Mouse (Mus musculus): ENCODE data around the gene Cdh13. TPM values are rescaled to one million over a fixed set of nuclear protein-coding genes. Genes with fewer than 3 reads are reported as not detected.

Gene Cdh13
- polyA plus RNA-seq, 1 experiment from 2014 or later, result 159 TPM

DNA sequence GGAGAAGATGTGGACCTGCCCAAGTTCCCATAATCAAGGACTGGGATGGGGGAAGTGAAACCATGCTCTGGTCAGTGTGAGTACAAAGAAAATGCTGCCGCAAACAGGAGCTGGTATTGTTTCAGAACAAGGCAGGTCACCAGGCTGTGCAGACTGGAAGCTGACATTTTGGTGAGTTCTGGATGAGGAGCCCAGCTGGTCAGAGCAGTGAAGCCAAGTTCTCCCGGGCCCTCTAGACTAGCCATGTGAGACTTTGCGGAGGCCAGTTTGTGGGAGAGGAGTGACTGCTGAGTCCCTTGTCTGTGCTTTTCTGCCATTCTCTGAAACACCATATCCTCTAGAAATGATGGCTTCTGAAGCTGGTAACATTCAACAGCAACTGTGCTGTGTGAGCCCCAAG, 829.3 kb downstream of the Cdh13 start:
- Histone ChIP-seq H3K4me2 (ENCODE audit: low read length) (no peak overlapping the region), H3K4me1 (ENCODE audit: control insufficient read depth, insufficient read depth, low read length) (peaks cover 10% of the 10 kb centered on the region; the same call in 1 of the 2 replicates), H3K27ac (ENCODE audit: low read length) (no peak overlapping the region; the same call in 1 of the 2 replicates), H3K9me3 (replicated peaks; ENCODE audit: control insufficient read depth, low read length, poor library complexity, severe bottlenecking) (no peaks in the 10 kb centered on the region), H3K27me3 (ENCODE audit: control insufficient read depth, insufficient read depth, low read depth, low read length) (no peaks in the 10 kb centered on the region), H3K9ac (ENCODE audit: low read depth, low read length) (no peak overlapping the region), H3K4me3 (ENCODE audit: low read depth, low read length) (no peak overlapping the region), H3K36me3 (ENCODE audit: control insufficient read depth, insufficient read depth, low read length) (no peaks in the 10 kb centered on the region)
- WGBS, result 90% methylated on average over 3 of the region's 3 CpGs
- no peak for ATAC-seq

DNA sequence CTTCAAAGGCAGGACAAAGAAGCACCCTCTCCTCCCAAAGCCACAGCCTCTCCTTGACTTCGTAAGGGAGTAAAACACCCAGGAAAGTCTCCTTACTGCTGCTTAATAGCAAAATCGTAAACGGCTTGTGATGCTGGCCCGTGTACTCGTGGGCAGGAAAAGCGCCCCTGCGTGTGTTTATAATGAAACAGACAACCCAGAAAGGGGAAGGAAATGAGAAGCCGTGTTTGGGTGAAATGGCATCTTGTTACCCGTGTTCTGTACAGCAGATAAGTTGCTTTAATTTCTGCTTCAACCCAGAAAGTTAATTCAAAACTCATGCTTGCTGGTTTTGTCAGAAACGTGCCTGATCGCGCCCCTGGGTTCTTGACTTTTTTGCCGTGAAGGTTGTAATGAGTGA, 837.7 kb downstream of the Cdh13 start:
- H3K27me3 ChIP-seq (ENCODE audit: control insufficient read depth, insufficient read depth, low read depth, low read length), result no peaks in the 10 kb centered on the region
- no peaks in the 10 kb centered on the region for H3K4me1 ChIP-seq (ENCODE audit: control insufficient read depth, insufficient read depth, low read length)
- no peaks in the 10 kb centered on the region for H3K9me3 ChIP-seq (replicated peaks; ENCODE audit: control insufficient read depth, low read length, poor library complexity, severe bottlenecking)
- H3K4me2 ChIP-seq (ENCODE audit: low read length), result no peak overlapping the region
- WGBS, result 86% methylated on average over 13 of the region's 13 CpGs
- H3K9ac ChIP-seq (ENCODE audit: low read depth, low read length), result no peak overlapping the region
- H3K36me3 ChIP-seq (ENCODE audit: control insufficient read depth, insufficient read depth, low read length), result no peaks in the 10 kb centered on the region
- ATAC-seq, result no peak
- no peak overlapping the region for H3K27ac ChIP-seq (ENCODE audit: low read length)
- no peak overlapping the region for H3K4me3 ChIP-seq (ENCODE audit: low read depth, low read length)

DNA sequence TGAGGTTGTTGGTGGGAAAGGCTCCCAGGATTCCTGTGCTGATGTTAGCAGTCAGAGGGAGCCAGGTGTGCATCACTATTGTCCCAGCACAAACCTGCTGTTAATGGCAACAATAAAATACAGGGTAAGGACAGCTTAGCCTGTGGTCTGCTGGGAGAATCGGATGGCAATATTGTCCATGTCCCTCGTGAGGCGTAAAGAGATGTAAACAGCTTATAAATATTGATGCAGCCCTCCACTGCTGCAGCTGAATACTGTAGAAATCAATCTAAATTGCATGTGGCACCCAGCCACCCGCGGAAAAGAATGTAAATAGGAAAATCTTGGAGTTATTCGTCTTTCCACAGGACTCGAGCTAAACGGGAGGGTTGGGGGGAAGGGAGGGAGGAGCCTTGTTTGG, 844.3 kb downstream of the Cdh13 start:
- Histone ChIP-seq H3K4me2 (ENCODE audit: low read length) (no peak overlapping the region), H3K36me3 (ENCODE audit: control insufficient read depth, insufficient read depth, low read length) (no peaks in the 10 kb centered on the region), H3K9me3 (replicated peaks; ENCODE audit: control insufficient read depth, low read length, poor library complexity, severe bottlenecking) (no peaks in the 10 kb centered on the region), H3K9ac (ENCODE audit: low read depth, low read length) (no peak overlapping the region), H3K27me3 (ENCODE audit: control insufficient read depth, insufficient read depth, low read depth, low read length) (no peaks in the 10 kb centered on the region), H3K4me3 (ENCODE audit: low read depth, low read length) (no peak overlapping the region), H3K27ac (ENCODE audit: low read length) (no peak overlapping the region), H3K4me1 (ENCODE audit: control insufficient read depth, insufficient read depth, low read length) (no peaks in the 10 kb centered on the region)
- ATAC-seq, result no peak
- WGBS, result 39% methylated on average over 8 of the region's 8 CpGs

DNA sequence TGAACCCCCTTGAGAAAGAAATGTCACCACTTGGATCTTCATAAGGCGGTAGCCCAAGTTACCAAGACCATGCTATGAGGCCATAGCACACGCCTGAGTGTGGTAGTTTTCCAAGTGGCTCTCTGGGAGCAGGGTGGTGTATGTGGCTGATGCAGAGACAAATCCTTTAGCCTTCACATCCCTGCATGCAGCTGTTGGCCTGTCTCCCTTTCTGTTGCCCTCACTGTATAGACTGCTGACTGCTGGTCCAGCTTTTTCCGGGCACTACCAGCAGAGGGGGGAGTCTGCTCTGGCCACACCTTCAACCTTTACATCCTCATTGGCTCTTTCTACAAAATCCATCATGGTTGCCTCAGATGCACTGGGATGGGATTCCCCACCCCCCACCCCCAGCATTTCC, 844.7 kb downstream of the Cdh13 start:
- Histone ChIP-seq H3K4me3 (ENCODE audit: low read depth, low read length) (no peak overlapping the region), H3K36me3 (ENCODE audit: control insufficient read depth, insufficient read depth, low read length) (no peaks in the 10 kb centered on the region)

DNA sequence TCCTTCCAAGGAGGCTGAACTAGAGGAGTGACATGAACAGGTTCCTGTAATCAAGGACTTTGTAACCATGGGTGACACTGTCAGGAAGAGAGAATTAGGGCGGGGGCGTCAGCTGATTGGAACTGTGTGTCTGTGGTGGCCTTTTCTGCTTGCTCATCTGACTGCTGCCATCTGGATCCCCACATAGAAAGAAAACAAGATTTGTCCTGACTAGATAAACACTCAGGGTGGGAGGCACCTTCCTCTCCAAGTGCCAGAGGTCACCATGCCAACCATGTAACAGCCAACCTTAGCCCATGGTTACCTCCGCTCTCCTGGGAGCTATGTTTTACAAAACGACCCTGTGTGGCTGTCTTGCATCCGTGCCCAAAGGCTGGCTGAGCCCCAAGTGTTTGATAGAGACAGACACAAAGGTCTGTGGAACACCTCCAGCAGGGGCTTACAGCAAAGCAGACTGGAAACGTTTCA, 873.0 kb downstream of the Cdh13 start:
- Histone ChIP-seq H3K27ac (ENCODE audit: low read length) (no peak overlapping the region), H3K27me3 (ENCODE audit: control insufficient read depth, insufficient read depth, low read depth, low read length) (no peaks in the 10 kb centered on the region), H3K36me3 (ENCODE audit: control insufficient read depth, insufficient read depth, low read length) (no peaks in the 10 kb centered on the region), H3K4me1 (ENCODE audit: control insufficient read depth, insufficient read depth, low read length) (peaks cover 12% of the 10 kb centered on the region), H3K9ac (ENCODE audit: low read depth, low read length) (no peak overlapping the region), H3K9me3 (replicated peaks; ENCODE audit: control insufficient read depth, low read length, poor library complexity, severe bottlenecking) (no peaks in the 10 kb centered on the region), H3K4me2 (ENCODE audit: low read length) (no peak overlapping the region), H3K4me3 (ENCODE audit: low read depth, low read length) (no peak overlapping the region)
- 38% methylated on average over 6 of the region's 6 CpGs for WGBS
- ATAC-seq, result no peak

More for the DNA sequence above, 844.7 kb downstream of the Cdh13 start:
- Histone ChIP-seq H3K27ac (ENCODE audit: low read length) (no peak overlapping the region), H3K4me2 (ENCODE audit: low read length) (no peak overlapping the region), H3K9me3 (replicated peaks; ENCODE audit: control insufficient read depth, low read length, poor library complexity, severe bottlenecking) (no peaks in the 10 kb centered on the region), H3K27me3 (ENCODE audit: control insufficient read depth, insufficient read depth, low read depth, low read length) (no peaks in the 10 kb centered on the region), H3K4me1 (ENCODE audit: control insufficient read depth, insufficient read depth, low read length) (no peaks in the 10 kb centered on the region), H3K9ac (ENCODE audit: low read depth, low read length) (no peak overlapping the region)
- 77% methylated on average over 3 of the region's 3 CpGs for WGBS
- ATAC-seq, result 0 out of 2 replicates have a peak, but pooled peaks have one; percentile 21

DNA sequence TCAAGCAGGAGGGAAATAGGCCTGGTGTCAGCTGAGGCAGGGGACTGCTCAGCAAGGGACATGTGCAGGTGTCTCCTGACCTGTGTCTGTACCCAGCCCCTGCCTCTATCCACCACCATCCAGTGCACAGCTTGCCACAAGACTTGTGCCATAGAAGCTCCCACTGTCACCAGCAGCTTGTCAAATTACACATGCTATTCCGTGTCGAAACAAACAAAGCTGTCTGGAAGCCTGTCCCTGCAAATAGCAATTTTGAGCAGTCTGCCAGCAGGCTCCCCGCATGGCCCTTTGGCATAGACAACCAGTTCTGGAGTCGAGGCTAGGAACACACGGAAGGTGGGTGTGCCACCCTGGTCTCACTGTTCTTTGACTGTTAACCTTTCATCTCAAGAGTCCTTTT, 875.1 kb downstream of the Cdh13 start:
- WGBS, result 52% methylated on average over 5 of the region's 5 CpGs
- no peak overlapping the region for H3K4me3 ChIP-seq (ENCODE audit: low read depth, low read length)
- no peak for ATAC-seq

DNA sequence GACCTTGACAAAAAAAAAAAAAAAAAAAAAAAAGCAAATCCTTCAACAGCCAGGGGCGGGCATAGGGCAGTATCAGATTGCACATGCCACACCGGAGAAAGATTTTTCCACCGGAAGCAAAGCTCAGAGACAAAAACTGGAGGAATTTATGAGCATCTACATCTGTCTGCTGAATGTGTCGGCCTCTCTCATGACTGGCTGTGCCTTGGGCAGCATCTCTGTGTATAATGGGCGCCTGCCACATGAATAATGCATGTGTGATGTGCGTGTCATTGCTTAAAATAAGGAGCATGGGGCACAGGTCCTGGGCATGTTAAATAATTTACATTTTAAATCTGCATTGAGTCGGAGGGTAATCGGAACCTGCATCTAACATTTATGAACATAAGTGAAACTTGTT, 876.3 kb downstream of the Cdh13 start:
- ATAC-seq, result no peak
- peaks cover 12% of the 10 kb centered on the region for H3K4me1 ChIP-seq (ENCODE audit: control insufficient read depth, insufficient read depth, low read length)

More for the DNA sequence above, 875.1 kb downstream of the Cdh13 start:
- H3K27ac ChIP-seq (ENCODE audit: low read length), result no peak overlapping the region
- peaks cover 12% of the 10 kb centered on the region for H3K4me1 ChIP-seq (ENCODE audit: control insufficient read depth, insufficient read depth, low read length)
- no peaks in the 10 kb centered on the region for H3K36me3 ChIP-seq (ENCODE audit: control insufficient read depth, insufficient read depth, low read length)
- no peak overlapping the region for H3K4me2 ChIP-seq (ENCODE audit: low read length)
- no peaks in the 10 kb centered on the region for H3K9me3 ChIP-seq (replicated peaks; ENCODE audit: control insufficient read depth, low read length, poor library complexity, severe bottlenecking)
- no peaks in the 10 kb centered on the region for H3K27me3 ChIP-seq (ENCODE audit: control insufficient read depth, insufficient read depth, low read depth, low read length)
- H3K9ac ChIP-seq (ENCODE audit: low read depth, low read length), result no peak overlapping the region

DNA sequence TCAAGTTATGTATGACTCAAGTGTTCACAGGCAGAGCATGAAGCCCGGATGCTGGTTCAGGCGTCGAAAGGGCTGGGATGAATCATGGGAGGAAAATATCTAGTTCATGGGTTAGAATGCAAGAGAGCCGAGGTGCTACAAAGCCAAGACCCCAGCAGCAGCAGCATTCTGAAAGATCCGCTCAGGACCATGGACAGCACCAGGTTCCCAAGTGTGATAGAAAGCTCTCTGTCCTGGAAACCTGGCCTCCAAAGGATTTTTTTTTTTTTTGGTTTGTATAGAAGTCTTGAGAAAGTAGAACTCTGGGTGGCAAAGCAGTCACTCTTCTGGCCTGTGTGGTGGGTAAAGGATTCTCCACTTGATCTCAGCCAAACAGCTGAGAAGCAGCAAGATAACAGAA, 880.5 kb downstream of the Cdh13 start:
- H3K4me3 ChIP-seq (ENCODE audit: low read depth, low read length), result no peak overlapping the region
- H3K36me3 ChIP-seq (ENCODE audit: control insufficient read depth, insufficient read depth, low read length), result no peaks in the 10 kb centered on the region
- H3K4me2 ChIP-seq (ENCODE audit: low read length), result no peak overlapping the region
- H3K27ac ChIP-seq (ENCODE audit: low read length), result no peak overlapping the region
- no peaks in the 10 kb centered on the region for H3K9me3 ChIP-seq (replicated peaks; ENCODE audit: control insufficient read depth, low read length, poor library complexity, severe bottlenecking)
- WGBS, result 68% methylated on average over 5 of the region's 5 CpGs
- H3K9ac ChIP-seq (ENCODE audit: low read depth, low read length), result no peak overlapping the region
- no peaks in the 10 kb centered on the region for H3K27me3 ChIP-seq (ENCODE audit: control insufficient read depth, insufficient read depth, low read depth, low read length)
- H3K4me1 ChIP-seq (ENCODE audit: control insufficient read depth, insufficient read depth, low read length), result peaks cover 3% of the 10 kb centered on the region; the same call in 1 of the 2 replicates
- no peak for ATAC-seq

More for the DNA sequence above, 876.3 kb downstream of the Cdh13 start:
- Histone ChIP-seq H3K9ac (ENCODE audit: low read depth, low read length) (no peak overlapping the region), H3K4me2 (ENCODE audit: low read length) (no peak overlapping the region), H3K27ac (ENCODE audit: low read length) (no peak overlapping the region), H3K9me3 (replicated peaks; ENCODE audit: control insufficient read depth, low read length, poor library complexity, severe bottlenecking) (no peaks in the 10 kb centered on the region), H3K27me3 (ENCODE audit: control insufficient read depth, insufficient read depth, low read depth, low read length) (no peaks in the 10 kb centered on the region), H3K4me3 (ENCODE audit: low read depth, low read length) (no peak overlapping the region), H3K36me3 (ENCODE audit: control insufficient read depth, insufficient read depth, low read length) (no peaks in the 10 kb centered on the region)
- WGBS, result 23% methylated on average over 8 of the region's 8 CpGs

DNA sequence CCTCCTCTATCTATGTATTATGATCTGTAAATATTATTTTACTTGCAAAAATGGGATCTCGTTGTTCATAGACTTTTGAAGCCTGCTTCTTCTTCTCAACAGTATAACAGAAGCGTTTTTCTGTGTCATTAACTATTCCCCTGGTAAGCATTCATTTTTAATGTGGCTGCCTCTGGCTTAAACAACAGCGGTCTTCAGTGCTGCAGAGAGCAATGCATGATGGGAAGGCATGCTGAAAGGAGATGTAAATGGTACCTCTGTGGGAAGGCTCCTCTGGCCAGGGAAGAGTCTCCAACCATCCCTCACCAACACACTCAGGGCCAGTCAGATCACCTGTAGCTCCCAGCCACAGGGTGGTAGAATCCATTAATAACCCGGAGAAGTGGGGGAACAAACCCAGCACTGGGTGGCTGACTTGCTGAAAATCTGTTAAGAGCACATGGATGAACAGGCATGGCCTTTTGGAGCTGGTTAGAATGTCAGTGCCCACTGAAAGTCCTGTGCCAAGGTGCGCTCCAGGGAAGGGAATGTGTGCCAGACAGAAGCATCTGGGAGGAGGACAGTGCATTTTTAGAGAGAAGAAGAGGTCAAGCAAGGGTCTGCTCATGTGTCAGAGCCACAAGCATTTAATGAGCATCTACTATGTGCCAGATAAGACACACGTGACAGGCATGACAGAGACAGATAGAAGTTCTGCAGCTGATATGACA, 893.8 kb downstream of the Cdh13 start:
- Histone ChIP-seq H3K9ac (ENCODE audit: low read depth, low read length) (no peak overlapping the region), H3K4me3 (ENCODE audit: low read depth, low read length) (no peak overlapping the region), H3K27me3 (ENCODE audit: control insufficient read depth, insufficient read depth, low read depth, low read length) (no peaks in the 10 kb centered on the region; the same call in 1 of the 2 replicates), H3K4me1 (ENCODE audit: control insufficient read depth, insufficient read depth, low read length) (peaks cover 9% of the 10 kb centered on the region; the same call in 1 of the 2 replicates), H3K9me3 (replicated peaks; ENCODE audit: control insufficient read depth, low read length, poor library complexity, severe bottlenecking) (no peaks in the 10 kb centered on the region), H3K4me2 (ENCODE audit: low read length) (no peak overlapping the region), H3K36me3 (ENCODE audit: control insufficient read depth, insufficient read depth, low read length) (no peaks in the 10 kb centered on the region), H3K27ac (ENCODE audit: low read length) (no peak overlapping the region)
- ATAC-seq, result no peak
- 72% methylated on average over 6 of the region's 6 CpGs for WGBS

All from midbrain, embryonic 16.5 days (tissue).